Mouse (Mus musculus): ENCODE data around the gene Gxylt1. TPM values are rescaled to one million over a fixed set of nuclear protein-coding genes. Genes with fewer than 3 reads are reported as not detected.
"Not testable (repeated sequence)": the region's sequence is repeated elsewhere in the genome, so short reads cannot be mapped to it uniquely, and the experiment has no call there.

Gxylt1 gene
- polyA plus RNA-seq, 1 experiment from 2014 or later, result 16.2 TPM

GRCm38 (mm10) chr15:93255295-93255694 lies 19.7 kb downstream of the Gxylt1 start:
- no peak overlapping the region for H3K27ac ChIP-seq (ENCODE audit: low read depth, low read length)
- H3K4me1 ChIP-seq (replicated peaks; ENCODE audit: control insufficient read depth, insufficient read depth, low read length), result no peaks in the 10 kb centered on the region
- H3K9me3 ChIP-seq (ENCODE audit: control insufficient read depth, low read length), result no peaks in the 10 kb centered on the region
- H3K4me3 ChIP-seq (ENCODE audit: low read depth, low read length), result no peak overlapping the region
- WGBS, result 72% methylated on average over 10 of the region's 10 CpGs
- DNase-seq (ENCODE audit: low spot score) (no peak), ATAC-seq (ENCODE audit: low FRiP score) (no peak)
- no peak overlapping the region for H3K9ac ChIP-seq (ENCODE audit: low read depth, low read length)
- no peaks in the 10 kb centered on the region for H3K27me3 ChIP-seq (ENCODE audit: control insufficient read depth, insufficient read depth, low read length)
- H3K4me2 ChIP-seq (replicated peaks; ENCODE audit: low read depth, low read length), result no peak overlapping the region
- H3K36me3 ChIP-seq (ENCODE audit: control insufficient read depth, insufficient read depth, low read length), result 0 out of 2 replicates have a peak, but pooled peaks cover 3% of the 10 kb centered on the region

GRCm38 (mm10) chr15:93253172-93253571 lies 21.8 kb downstream of the Gxylt1 start:
- no peak overlapping the region for H3K4me3 ChIP-seq (ENCODE audit: low read depth, low read length)
- no peak for DNase-seq (ENCODE audit: low spot score)
- WGBS, result 90% methylated on average over 8 of the region's 8 CpGs

GRCm38 (mm10) chr15:93252396-93252795 lies 22.6 kb downstream of the Gxylt1 start:
- Histone ChIP-seq H3K36me3 (ENCODE audit: control insufficient read depth, insufficient read depth, low read length) (0 out of 2 replicates have a peak, but pooled peaks cover 3% of the 10 kb centered on the region), H3K4me1 (replicated peaks; ENCODE audit: control insufficient read depth, insufficient read depth, low read length) (no peaks in the 10 kb centered on the region), H3K27me3 (ENCODE audit: control insufficient read depth, insufficient read depth, low read length) (no peaks in the 10 kb centered on the region), H3K9ac (ENCODE audit: low read depth, low read length) (no peak overlapping the region), H3K9me3 (ENCODE audit: control insufficient read depth, low read length) (no peaks in the 10 kb centered on the region), H3K27ac (ENCODE audit: low read depth, low read length) (no peak overlapping the region), H3K4me2 (replicated peaks; ENCODE audit: low read depth, low read length) (no peak overlapping the region), H3K4me3 (ENCODE audit: low read depth, low read length) (no peak overlapping the region)
- DNase-seq (ENCODE audit: low spot score), result no peak
- ATAC-seq (ENCODE audit: low FRiP score), result no peak
- 84% methylated on average over 6 of the region's 6 CpGs for WGBS

More at GRCm38 (mm10) chr15:93253172-93253571, 21.8 kb downstream of the Gxylt1 start:
- H3K27ac ChIP-seq (ENCODE audit: low read depth, low read length), result no peak overlapping the region
- H3K9me3 ChIP-seq (ENCODE audit: control insufficient read depth, low read length), result no peaks in the 10 kb centered on the region
- H3K27me3 ChIP-seq (ENCODE audit: control insufficient read depth, insufficient read depth, low read length), result no peaks in the 10 kb centered on the region
- H3K9ac ChIP-seq (ENCODE audit: low read depth, low read length), result no peak overlapping the region
- H3K4me2 ChIP-seq (replicated peaks; ENCODE audit: low read depth, low read length), result no peak overlapping the region
- H3K36me3 ChIP-seq (ENCODE audit: control insufficient read depth, insufficient read depth, low read length), result 0 out of 2 replicates have a peak, but pooled peaks cover 3% of the 10 kb centered on the region
- no peaks in the 10 kb centered on the region for H3K4me1 ChIP-seq (replicated peaks; ENCODE audit: control insufficient read depth, insufficient read depth, low read length)
- ATAC-seq (ENCODE audit: low FRiP score), result no peak

GRCm38 (mm10) chr15:93251553-93252250 lies 23.3 kb downstream of the Gxylt1 start:
- H3K27me3 ChIP-seq (ENCODE audit: control insufficient read depth, insufficient read depth, low read length), result no peaks in the 10 kb centered on the region
- no peak overlapping the region for H3K4me3 ChIP-seq (ENCODE audit: low read depth, low read length)
- no peak for DNase-seq (ENCODE audit: low spot score)
- no peak overlapping the region for H3K4me2 ChIP-seq (replicated peaks; ENCODE audit: low read depth, low read length)
- H3K36me3 ChIP-seq (ENCODE audit: control insufficient read depth, insufficient read depth, low read length), result 0 out of 2 replicates have a peak, but pooled peaks cover 3% of the 10 kb centered on the region
- no peaks in the 10 kb centered on the region for H3K4me1 ChIP-seq (replicated peaks; ENCODE audit: control insufficient read depth, insufficient read depth, low read length)
- H3K27ac ChIP-seq (ENCODE audit: low read depth, low read length), result no peak overlapping the region
- ATAC-seq (ENCODE audit: low FRiP score), result no peak
- WGBS, result 63% methylated on average over 13 of the region's 13 CpGs
- H3K9ac ChIP-seq (ENCODE audit: low read depth, low read length), result no peak overlapping the region
- no peaks in the 10 kb centered on the region for H3K9me3 ChIP-seq (ENCODE audit: control insufficient read depth, low read length)

- no peak overlapping the region for H3K27ac ChIP-seq (ENCODE audit: low read depth, low read length)
- no peaks in the 10 kb centered on the region for H3K4me1 ChIP-seq (replicated peaks; ENCODE audit: control insufficient read depth, insufficient read depth, low read length)
- ATAC-seq (ENCODE audit: low FRiP score) (no peak), DNase-seq (ENCODE audit: low spot score) (no peak)
- H3K4me3 ChIP-seq (ENCODE audit: low read depth, low read length), result no peak overlapping the region
- no peaks in the 10 kb centered on the region for H3K27me3 ChIP-seq (ENCODE audit: control insufficient read depth, insufficient read depth, low read length)
- 0 out of 2 replicates have a peak, but pooled peaks cover 5% of the 10 kb centered on the region for H3K36me3 ChIP-seq (ENCODE audit: control insufficient read depth, insufficient read depth, low read length)
- no peak overlapping the region for H3K9ac ChIP-seq (ENCODE audit: low read depth, low read length)
- 94% methylated on average over 10 of the region's 10 CpGs for WGBS
- no peaks in the 10 kb centered on the region for H3K9me3 ChIP-seq (ENCODE audit: control insufficient read depth, low read length)
- H3K4me2 ChIP-seq (replicated peaks; ENCODE audit: low read depth, low read length), result no peak overlapping the region
Observed at GRCm38 (mm10) chr15:93243202-93243601, 31.8 kb downstream of the Gxylt1 start.

GRCm38 (mm10) chr15:93236456-93236855 lies 38.5 kb downstream of the Gxylt1 start:
- H3K27ac ChIP-seq (ENCODE audit: low read depth, low read length); H3K9me3 ChIP-seq (ENCODE audit: control insufficient read depth, low read length); H3K36me3 ChIP-seq (ENCODE audit: control insufficient read depth, insufficient read depth, low read length); ATAC-seq (ENCODE audit: low FRiP score); H3K4me2 ChIP-seq (replicated peaks; ENCODE audit: low read depth, low read length); H3K4me3 ChIP-seq (ENCODE audit: low read depth, low read length); H3K4me1 ChIP-seq (replicated peaks; ENCODE audit: control insufficient read depth, insufficient read depth, low read length); DNase-seq (ENCODE audit: low spot score); H3K9ac ChIP-seq (ENCODE audit: low read depth, low read length); H3K27me3 ChIP-seq (ENCODE audit: control insufficient read depth, insufficient read depth, low read length): not testable (repeated sequence)
- 92% methylated on average over 10 of the region's 10 CpGs for WGBS

GRCm38 (mm10) chr15:93229028-93229427 lies 46.0 kb downstream of the Gxylt1 start:
- ATAC-seq (ENCODE audit: low FRiP score) (no peak; the same call in 1 of the 2 replicates), DNase-seq (ENCODE audit: low spot score) (no peak)
- H3K4me1 ChIP-seq (replicated peaks; ENCODE audit: control insufficient read depth, insufficient read depth, low read length), result no peaks in the 10 kb centered on the region
- H3K27ac ChIP-seq (ENCODE audit: low read depth, low read length), result no peak overlapping the region
- no peaks in the 10 kb centered on the region for H3K27me3 ChIP-seq (ENCODE audit: control insufficient read depth, insufficient read depth, low read length)
- H3K9ac ChIP-seq (ENCODE audit: low read depth, low read length), result no peak overlapping the region
- WGBS, result 81% methylated on average over 11 of the region's 11 CpGs
- H3K9me3 ChIP-seq (ENCODE audit: control insufficient read depth, low read length), result no peaks in the 10 kb centered on the region
- H3K4me3 ChIP-seq (ENCODE audit: low read depth, low read length), result no peak overlapping the region
- no peaks in the 10 kb centered on the region for H3K36me3 ChIP-seq (ENCODE audit: control insufficient read depth, insufficient read depth, low read length)
- H3K4me2 ChIP-seq (replicated peaks; ENCODE audit: low read depth, low read length), result no peak overlapping the region

GRCm38 (mm10) chr15:93228375-93228774 lies 46.6 kb downstream of the Gxylt1 start:
- H3K27ac ChIP-seq (ENCODE audit: low read depth, low read length), result no peak overlapping the region
- no peak overlapping the region for H3K4me2 ChIP-seq (replicated peaks; ENCODE audit: low read depth, low read length)
- 92% methylated on average over 10 of the region's 10 CpGs for WGBS
- H3K9ac ChIP-seq (ENCODE audit: low read depth, low read length), result no peak overlapping the region
- no peaks in the 10 kb centered on the region for H3K27me3 ChIP-seq (ENCODE audit: control insufficient read depth, insufficient read depth, low read length)
- H3K4me3 ChIP-seq (ENCODE audit: low read depth, low read length), result no peak overlapping the region
- no peaks in the 10 kb centered on the region for H3K36me3 ChIP-seq (ENCODE audit: control insufficient read depth, insufficient read depth, low read length)
- no peaks in the 10 kb centered on the region for H3K4me1 ChIP-seq (replicated peaks; ENCODE audit: control insufficient read depth, insufficient read depth, low read length)
- ATAC-seq (ENCODE audit: low FRiP score) (no peak), DNase-seq (ENCODE audit: low spot score) (no peak)
- no peaks in the 10 kb centered on the region for H3K9me3 ChIP-seq (ENCODE audit: control insufficient read depth, low read length)

- DNase-seq (ENCODE audit: low spot score) (peak; percentile 67), ATAC-seq (ENCODE audit: low FRiP score) (0 out of 2 replicates have a peak, but pooled peaks have one; percentile 30)
- Histone ChIP-seq H3K9ac (ENCODE audit: low read depth, low read length) (no peak overlapping the region), H3K27me3 (ENCODE audit: control insufficient read depth, insufficient read depth, low read length) (no peaks in the 10 kb centered on the region), H3K4me1 (replicated peaks; ENCODE audit: control insufficient read depth, insufficient read depth, low read length) (no peaks in the 10 kb centered on the region), H3K4me3 (ENCODE audit: low read depth, low read length) (no peak overlapping the region), H3K27ac (ENCODE audit: low read depth, low read length) (no peak overlapping the region), H3K4me2 (replicated peaks; ENCODE audit: low read depth, low read length) (no peak overlapping the region), H3K9me3 (ENCODE audit: control insufficient read depth, low read length) (no peaks in the 10 kb centered on the region), H3K36me3 (ENCODE audit: control insufficient read depth, insufficient read depth, low read length) (no peaks in the 10 kb centered on the region)
- WGBS, result 26% methylated on average over 6 of the region's 6 CpGs
Observed at GRCm38 (mm10) chr15:93227764-93228079, 47.3 kb downstream of the Gxylt1 start.
